ENCODE assay signal across 20 mouse cellular contexts in genomic region chr7:97108119-97108518, GRCm38 (mm10).
"Had no signal": no experiment of that assay in that cellular context is flagged by ENCODE, and none has a peak within 500 bp of the region (broad histone marks: within the 10 kb centered on the region; RNA-seq: fewer than 3 reads in every experiment).

No protein-coding gene starts in this region.

- H3K9me3 ChIP-seq: liver, embryonic 15.5 days; lung, embryonic 15.5 days; midbrain, embryonic 13.5 days; midbrain, embryonic 15.5 days; neural tube, embryonic 13.5 days; neural tube, embryonic 15.5 days had no signal

- H3K36me3 ChIP-seq: liver, embryonic 15.5 days; lung, embryonic 15.5 days; midbrain, embryonic 13.5 days; midbrain, embryonic 15.5 days; neural tube, embryonic 13.5 days; neural tube, embryonic 15.5 days had no signal

- H3K27ac ChIP-seq: liver, embryonic 15.5 days; lung, embryonic 15.5 days; midbrain, embryonic 13.5 days; midbrain, embryonic 15.5 days; neural tube, embryonic 13.5 days; neural tube, embryonic 15.5 days had no signal

- DNase-seq: liver, postnatal 0 days; lung, adult 2 months; lung, postnatal 10 days; lung, postnatal 4 days; retina, postnatal 1 day; right cerebral cortex, adult 18-20 months; right cerebral cortex, postnatal 25 days; right cerebral cortex, postnatal 4 days; spleen, adult 18-20 months; thymus, adult 18-20 months; thymus, postnatal 14 days; thymus, postnatal 36 days had no signal

- H3K4me3 ChIP-seq: liver, embryonic 15.5 days; lung, embryonic 15.5 days; midbrain, embryonic 13.5 days; midbrain, embryonic 15.5 days; myocyte; neural tube, embryonic 13.5 days; neural tube, embryonic 15.5 days had no signal

- H3K27me3 ChIP-seq: liver, embryonic 15.5 days; lung, embryonic 15.5 days; midbrain, embryonic 13.5 days; midbrain, embryonic 15.5 days; neural tube, embryonic 13.5 days; neural tube, embryonic 15.5 days had no signal

- H3K4me1 ChIP-seq: liver, embryonic 15.5 days; lung, embryonic 15.5 days; midbrain, embryonic 13.5 days; midbrain, embryonic 15.5 days; neural tube, embryonic 13.5 days; neural tube, embryonic 15.5 days had no signal

- H3K4me2 ChIP-seq: liver, embryonic 15.5 days; lung, embryonic 15.5 days; midbrain, embryonic 11.5 days; midbrain, embryonic 13.5 days; midbrain, embryonic 15.5 days; neural tube, embryonic 13.5 days; neural tube, embryonic 15.5 days had no signal

- H3K9ac ChIP-seq: liver, embryonic 15.5 days; liver, postnatal 0 days; lung, embryonic 15.5 days; midbrain, embryonic 13.5 days; midbrain, embryonic 15.5 days; neural tube, embryonic 13.5 days; neural tube, embryonic 15.5 days had no signal

- ATAC-seq: liver, postnatal 0 days; midbrain, embryonic 13.5 days; midbrain, embryonic 15.5 days had no signal
